Mouse (Mus musculus) C2C12 (cell line): Measurements from ENCODE around the gene Gh.

ENCODE experiments used
- CEBPB ChIP-seq: IDR thresholded peaks from one replicate; pipeline ENCODE4 v1.6.1; 2011; ENCODE audit warnings: low read depth, mild to moderate bottlenecking, control low read depth, moderate library complexity
- CTCF ChIP-seq: IDR thresholded peaks from one replicate; pipeline ENCODE4 v1.5.1; 2011; ENCODE audit not compliant: control insufficient read depth, insufficient read depth, insufficient read length
- FOSL1 ChIP-seq: IDR thresholded peaks from one replicate; pipeline ENCODE4 v1.8.0; 2011; ENCODE audit warnings: mild to moderate bottlenecking, low read length; ENCODE audit not compliant: poor library complexity, insufficient read depth, severe bottlenecking
- MAX ChIP-seq: IDR thresholded peaks from one replicate; pipeline ENCODE4 v1.6.1; 2011; ENCODE audit warnings: mild to moderate bottlenecking, control low read depth
- MYOG ChIP-seq: IDR thresholded peaks from one replicate; pipeline ENCODE4 v1.6.1; 2011; ENCODE audit not compliant: control insufficient read depth, insufficient read length; ENCODE audit errors: extremely low read depth
- USF1 ChIP-seq: IDR thresholded peaks from one replicate; pipeline ENCODE4 v1.6.1; 2011; ENCODE audit warnings: low read depth, mild to moderate bottlenecking, control low read depth, moderate library complexity

DNA sequence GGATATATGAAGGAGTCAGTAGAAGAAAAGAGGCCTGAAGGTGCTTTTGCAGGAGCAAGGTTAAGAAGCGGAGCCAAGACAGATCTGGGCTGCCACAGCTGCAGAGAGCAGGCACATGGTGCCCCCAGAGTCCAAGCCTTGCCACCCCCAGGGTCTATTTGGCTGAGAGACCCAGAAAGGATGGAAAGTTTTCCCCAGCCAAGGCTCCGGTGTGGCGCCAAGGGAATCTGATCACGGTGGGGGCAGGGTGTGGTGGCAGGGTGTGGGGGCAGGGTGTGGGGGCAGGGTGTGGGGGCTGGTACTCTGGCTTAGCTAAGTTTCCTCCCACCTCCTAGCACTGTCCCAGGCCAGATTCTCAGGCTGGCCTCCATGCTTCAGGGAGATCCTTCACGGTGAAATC is 26.9 kb upstream of the Gh start:
- TF ChIP-seq CTCF, result no peak
- TF ChIP-seq MAX, result no peak
- no peak for TF ChIP-seq FOSL1
- no peak for TF ChIP-seq MYOG
- TF ChIP-seq USF1, result no peak
- no peak for TF ChIP-seq CEBPB
